Mouse (Mus musculus) stomach, embryonic 15.5 days (tissue): ENCODE measurements around the gene Poldip3. TPM values are rescaled to one million over a fixed set of nuclear protein-coding genes. Genes with fewer than 3 reads are reported as not detected.

Experiments used
- ATAC-seq: fragments of 200-750 bp; cut with Nextera tagmentation; 2 replicates; pipeline ENCODE4 v1.8.0; 2017; ENCODE audit warnings: low read depth, moderate number of reproducible peaks, moderate TSS enrichment; ENCODE audit not compliant: insufficient read depth, low FRiP score
- H3K27ac ChIP-seq: fragments of 300-500 bp; sonication (generic); 2 replicates; pipeline ENCODE4 v1.5.1; 2015; ENCODE audit warnings: mild to moderate bottlenecking, inconsistent platforms
- H3K27me3 ChIP-seq: fragments of 300-500 bp; sonication (generic); replicated peaks from 2 replicates; pipeline ENCODE4 v1.6.1; 2015; ENCODE audit warnings: inconsistent platforms
- H3K36me3 ChIP-seq: fragments of 300-500 bp; sonication (generic); 2 replicates; pipeline ENCODE4 v1.6.1; 2015; ENCODE audit warnings: inconsistent platforms
- H3K4me1 ChIP-seq: fragments of 300-500 bp; sonication (generic); 2 replicates; pipeline ENCODE4 v1.6.1; 2015; ENCODE audit warnings: inconsistent platforms
- H3K4me2 ChIP-seq: fragments of 300-500 bp; sonication (generic); 2 replicates; pipeline ENCODE4 v1.6.1; 2015; ENCODE audit warnings: mild to moderate bottlenecking, inconsistent platforms
- H3K4me3 ChIP-seq: fragments of 300-500 bp; sonication (generic); replicated peaks from 2 replicates; pipeline ENCODE4 v1.5.1; 2015; ENCODE audit warnings: inconsistent platforms
- H3K9ac ChIP-seq: fragments of 300-500 bp; sonication (generic); 2 replicates; pipeline ENCODE4 v1.6.1; 2015; ENCODE audit warnings: inconsistent platforms
- H3K9me3 ChIP-seq: fragments of 300-500 bp; sonication (generic); 2 replicates; pipeline ENCODE4 v1.6.1; 2016; ENCODE audit warnings: inconsistent platforms
- WGBS: fragments of 180-500 bp; shearing (Covaris S2); methylation state at CpG from one replicate; pipeline ENCODE4 v1.1.7; 2015; 5-methylcytosine and 5-hydroxymethylcytosine counted together
- polyA plus RNA-seq: library from polyadenylated mRNA; unstranded; fragments of >200 nt; fragmentation: Nextera tagmentation; extraction: Ambion mirVana; gene quantifications from 2 replicates; pipeline ENCODE4 v1.2.1, GENCODE M21; 2015

The Poldip3 gene
- polyA plus RNA-seq, result 112 and 121 TPM in 2 replicates

GRCm38 (mm10) chr15:83149196-83150072, at the start of gene Poldip3:
Gene Poldip3 (minus strand): TSS chr15:83149384.
- Histone ChIP-seq H3K27me3 (no peaks in the 10 kb centered on the region), H3K4me1 (peaks cover 10% of the 10 kb centered on the region), H3K4me3 (peak within 1 kb of the TSS; percentile 94), H3K27ac (peak within 1 kb of the TSS; percentile 98), H3K4me2 (peak within 1 kb of the TSS; percentile 75), H3K36me3 (peaks cover 13% of the 10 kb centered on the region), H3K9ac (peak within 1 kb of the TSS; percentile 87), H3K9me3 (no peaks in the 10 kb centered on the region)
- under 1% methylated on average over 56 of the region's 56 CpGs for WGBS
- peak; percentile 90 for ATAC-seq

DNA sequence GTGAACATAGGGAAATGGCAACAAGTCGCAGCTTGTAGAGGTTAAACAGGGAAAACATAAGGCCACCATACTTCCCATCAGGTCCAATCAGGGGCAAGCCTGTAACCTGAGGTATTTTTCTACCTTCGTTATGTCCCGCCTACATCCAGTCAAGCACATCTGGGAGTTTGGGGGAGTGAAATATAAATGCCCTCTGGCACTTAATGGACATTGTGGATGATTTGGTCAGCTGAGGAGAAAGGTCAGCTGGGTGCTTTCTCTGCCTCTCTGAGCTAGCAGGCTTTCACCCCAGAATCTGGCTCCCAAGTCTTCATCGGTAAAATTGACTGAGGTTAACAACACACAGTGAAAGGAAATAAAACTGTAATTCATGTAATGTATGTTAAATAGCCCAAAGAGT, 44.2 kb upstream of the Poldip3 start:
- no peak for ATAC-seq
- Histone ChIP-seq H3K9me3 (no peaks in the 10 kb centered on the region), H3K9ac (no peak overlapping the region), H3K4me3 (no peak overlapping the region), H3K36me3 (no peaks in the 10 kb centered on the region), H3K4me2 (no peak overlapping the region), H3K27ac (no peak overlapping the region), H3K27me3 (no peaks in the 10 kb centered on the region), H3K4me1 (no peaks in the 10 kb centered on the region)
- WGBS, result 89% methylated on average over 4 of the region's 4 CpGs

DNA sequence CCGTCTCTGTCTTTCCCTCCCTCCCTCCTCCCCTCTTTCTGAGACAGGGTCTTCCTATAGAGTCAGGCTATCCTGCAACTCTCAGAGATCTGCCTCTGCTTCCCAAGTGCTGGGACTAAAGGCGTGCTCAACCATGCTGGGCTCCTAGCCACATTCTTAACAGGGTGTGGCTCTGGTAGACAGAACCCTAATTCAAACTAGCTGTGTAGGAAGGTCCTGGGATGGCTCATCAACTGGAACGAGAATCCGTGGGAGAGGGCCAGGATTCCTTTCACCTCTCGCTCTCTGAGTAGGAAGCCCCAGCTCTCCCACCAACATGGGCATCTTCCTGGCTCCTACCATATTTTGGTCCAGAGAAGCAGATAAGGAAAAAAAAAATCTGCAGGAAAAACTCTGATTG, 33.2 kb upstream of the Poldip3 start:
- no peak overlapping the region for H3K4me3 ChIP-seq
- ATAC-seq, result no peak
- 64% methylated on average over 5 of the region's 5 CpGs for WGBS

GRCm38 (mm10) chr15:83181800-83182330, 32.7 kb upstream of the Poldip3 start:
- 45% methylated on average over 4 of the region's 4 CpGs for WGBS
- Histone ChIP-seq H3K27me3 (no peaks in the 10 kb centered on the region), H3K4me1 (peaks cover 10% of the 10 kb centered on the region), H3K9ac (no peak overlapping the region), H3K4me2 (no peak overlapping the region), H3K27ac (no peak overlapping the region), H3K36me3 (no peaks in the 10 kb centered on the region), H3K4me3 (no peak overlapping the region), H3K9me3 (no peaks in the 10 kb centered on the region)
- no peak for ATAC-seq

More for the DNA sequence above, 33.2 kb upstream of the Poldip3 start:
- Histone ChIP-seq H3K9ac (no peak overlapping the region), H3K36me3 (no peaks in the 10 kb centered on the region), H3K27ac (no peak overlapping the region), H3K9me3 (no peaks in the 10 kb centered on the region), H3K27me3 (no peaks in the 10 kb centered on the region), H3K4me2 (no peak overlapping the region), H3K4me1 (peaks cover 10% of the 10 kb centered on the region)

DNA sequence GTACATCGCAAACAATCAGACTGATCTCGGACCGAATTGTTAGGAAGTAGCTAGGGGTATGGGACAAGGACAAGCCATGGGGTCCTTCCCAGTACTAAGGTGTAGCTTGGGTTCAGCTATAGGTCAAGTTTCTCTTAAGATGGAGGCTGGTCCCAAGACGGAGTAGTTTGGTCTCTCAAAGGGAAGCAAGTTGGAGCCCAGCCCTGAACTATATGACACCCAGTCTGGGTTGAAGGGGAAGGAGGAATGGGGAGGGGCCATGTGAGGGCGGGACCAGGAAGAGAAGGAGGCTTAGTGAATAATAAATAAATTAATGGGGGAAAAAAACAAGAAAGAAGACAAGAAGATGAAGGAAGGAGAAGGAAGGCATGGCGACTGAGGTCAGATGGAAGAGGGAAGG, 30.8 kb upstream of the Poldip3 start:
- H3K4me3 ChIP-seq, result no peak overlapping the region
- H3K4me1 ChIP-seq, result peaks cover 10% of the 10 kb centered on the region
- no peaks in the 10 kb centered on the region for H3K9me3 ChIP-seq
- H3K27ac ChIP-seq, result no peak overlapping the region
- H3K36me3 ChIP-seq, result no peaks in the 10 kb centered on the region
- ATAC-seq, result no peak
- no peak overlapping the region for H3K9ac ChIP-seq
- no peaks in the 10 kb centered on the region for H3K27me3 ChIP-seq
- H3K4me2 ChIP-seq, result no peak overlapping the region
- WGBS, result 86% methylated on average over 6 of the region's 6 CpGs

- Histone ChIP-seq H3K4me2 (no peak overlapping the region), H3K4me3 (no peak overlapping the region), H3K9ac (no peak overlapping the region), H3K27me3 (no peaks in the 10 kb centered on the region), H3K27ac (no peak overlapping the region), H3K36me3 (no peaks in the 10 kb centered on the region), H3K4me1 (peaks cover 10% of the 10 kb centered on the region; the same call in 1 of the 2 replicates), H3K9me3 (no peaks in the 10 kb centered on the region)
- no peak for ATAC-seq
- WGBS, result 64% methylated on average over 4 of the region's 4 CpGs
Measured at GRCm38 (mm10) chr15:83176653-83177052, 27.5 kb upstream of the Poldip3 start.

- Histone ChIP-seq H3K4me2 (no peak overlapping the region), H3K9me3 (no peaks in the 10 kb centered on the region), H3K4me1 (peaks cover 29% of the 10 kb centered on the region), H3K27ac (no peak overlapping the region), H3K9ac (no peak overlapping the region), H3K27me3 (no peaks in the 10 kb centered on the region), H3K36me3 (no peaks in the 10 kb centered on the region), H3K4me3 (no peak overlapping the region)
- no peak for ATAC-seq
- 82% methylated on average over 14 of the region's 14 CpGs for WGBS
Measured at GRCm38 (mm10) chr15:83173914-83174884, 25.0 kb upstream of the Poldip3 start.

- ATAC-seq, result peak; percentile 50
- H3K4me1 ChIP-seq, result peaks cover 29% of the 10 kb centered on the region
- no peaks in the 10 kb centered on the region for H3K36me3 ChIP-seq
- H3K27me3 ChIP-seq, result no peaks in the 10 kb centered on the region
- peak within 1 kb of the TSS; percentile 90 for H3K27ac ChIP-seq
- H3K9me3 ChIP-seq, result no peaks in the 10 kb centered on the region
- 32% methylated on average over 28 of the region's 28 CpGs for WGBS
- H3K9ac ChIP-seq, result peak within 1 kb of the TSS; percentile 74
- peak within 1 kb of the TSS; percentile 82 for H3K4me2 ChIP-seq
- H3K4me3 ChIP-seq, result peak within 1 kb of the TSS; percentile 93
Measured at GRCm38 (mm10) chr15:83172492-83173429, 23.6 kb upstream of the Poldip3 start, which contains the start of gene Cyb5r3. Gene Cyb5r3 (minus strand): TSS chr15:83172592.

GRCm38 (mm10) chr15:83171712-83172481, 22.7 kb upstream of the Poldip3 start:
- no peaks in the 10 kb centered on the region for H3K27me3 ChIP-seq
- peak overlapping the region; percentile 82 for H3K4me2 ChIP-seq
- H3K9me3 ChIP-seq, result no peaks in the 10 kb centered on the region
- H3K9ac ChIP-seq, result peak overlapping the region; percentile 74
- peak overlapping the region; percentile 90 for H3K27ac ChIP-seq
- H3K4me3 ChIP-seq, result peak overlapping the region; percentile 93
- peak; percentile 91 for ATAC-seq
- H3K36me3 ChIP-seq, result no peaks in the 10 kb centered on the region
- under 1% methylated on average over 67 of the region's 67 CpGs for WGBS
- peaks cover 29% of the 10 kb centered on the region for H3K4me1 ChIP-seq

DNA sequence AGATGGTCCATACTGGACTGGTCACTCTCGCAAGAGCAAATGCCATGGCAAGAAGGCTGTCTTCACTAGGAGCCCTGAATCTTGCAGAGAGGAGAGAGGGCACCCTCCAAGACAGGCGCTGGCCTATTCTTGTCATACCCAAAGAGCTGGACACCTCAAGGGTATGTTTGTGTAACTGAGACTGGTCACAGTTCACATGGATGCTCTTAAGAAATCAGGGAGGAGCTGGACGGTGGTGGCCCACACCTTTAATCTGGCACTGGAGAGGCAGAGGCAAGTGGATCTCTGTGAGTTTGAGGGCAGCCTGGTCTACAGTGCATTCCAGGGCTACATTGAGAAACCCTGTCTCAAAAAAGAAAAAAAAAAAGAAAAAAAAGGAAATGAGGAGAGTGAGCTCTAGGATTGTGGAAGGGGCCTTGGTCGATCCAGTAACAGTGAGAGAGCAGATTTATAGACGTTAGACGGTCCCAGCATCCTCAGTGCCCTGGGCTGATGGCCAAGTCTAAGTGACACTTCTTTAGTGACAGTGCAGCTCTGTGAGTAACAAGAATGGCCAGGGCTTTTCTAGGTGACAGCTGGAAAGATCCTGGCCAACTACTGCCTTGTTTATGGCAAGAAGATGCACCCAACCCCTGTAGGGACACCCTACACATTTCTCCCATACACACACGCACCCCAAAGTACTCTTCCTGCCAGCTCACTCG, 21.9 kb upstream of the Poldip3 start:
- H3K4me1 ChIP-seq, result peaks cover 35% of the 10 kb centered on the region
- ATAC-seq, result no peak
- H3K27ac ChIP-seq, result peak overlapping the region; percentile 90
- peak overlapping the region; percentile 93 for H3K4me3 ChIP-seq
- WGBS, result 45% methylated on average over 8 of the region's 8 CpGs
- H3K4me2 ChIP-seq, result peak overlapping the region; percentile 82
- peak overlapping the region; percentile 74 for H3K9ac ChIP-seq
- no peaks in the 10 kb centered on the region for H3K36me3 ChIP-seq
- no peaks in the 10 kb centered on the region for H3K9me3 ChIP-seq
- H3K27me3 ChIP-seq, result no peaks in the 10 kb centered on the region
